Mouse (Mus musculus) stomach, embryonic 15.5 days (tissue): ENCODE data around the gene Ube2l3. TPM values are rescaled to one million over a fixed set of nuclear protein-coding genes. Genes with fewer than 3 reads are reported as not detected.
A peak's percentile ranks its signal among the peaks of the same experiment; 100 is the strongest.

Source experiments
- ATAC-seq: fragments of 200-750 bp; cut with Nextera tagmentation; 2 replicates; pipeline ENCODE4 v1.8.0; 2017; ENCODE audit warnings: low read depth, moderate number of reproducible peaks, moderate TSS enrichment; ENCODE audit not compliant: insufficient read depth, low FRiP score
- H3K27ac ChIP-seq: fragments of 300-500 bp; sonication (generic); 2 replicates; pipeline ENCODE4 v1.5.1; 2015; ENCODE audit warnings: mild to moderate bottlenecking, inconsistent platforms
- H3K27me3 ChIP-seq: fragments of 300-500 bp; sonication (generic); replicated peaks from 2 replicates; pipeline ENCODE4 v1.6.1; 2015; ENCODE audit warnings: inconsistent platforms
- H3K36me3 ChIP-seq: fragments of 300-500 bp; sonication (generic); 2 replicates; pipeline ENCODE4 v1.6.1; 2015; ENCODE audit warnings: inconsistent platforms
- H3K4me1 ChIP-seq: fragments of 300-500 bp; sonication (generic); 2 replicates; pipeline ENCODE4 v1.6.1; 2015; ENCODE audit warnings: inconsistent platforms
- H3K4me2 ChIP-seq: fragments of 300-500 bp; sonication (generic); 2 replicates; pipeline ENCODE4 v1.6.1; 2015; ENCODE audit warnings: mild to moderate bottlenecking, inconsistent platforms
- H3K4me3 ChIP-seq: fragments of 300-500 bp; sonication (generic); replicated peaks from 2 replicates; pipeline ENCODE4 v1.5.1; 2015; ENCODE audit warnings: inconsistent platforms
- H3K9ac ChIP-seq: fragments of 300-500 bp; sonication (generic); 2 replicates; pipeline ENCODE4 v1.6.1; 2015; ENCODE audit warnings: inconsistent platforms
- H3K9me3 ChIP-seq: fragments of 300-500 bp; sonication (generic); 2 replicates; pipeline ENCODE4 v1.6.1; 2016; ENCODE audit warnings: inconsistent platforms
- WGBS: fragments of 180-500 bp; shearing (Covaris S2); methylation state at CpG from one replicate; pipeline ENCODE4 v1.1.7; 2015; 5-methylcytosine and 5-hydroxymethylcytosine counted together
- polyA plus RNA-seq: library from polyadenylated mRNA; unstranded; fragments of >200 nt; fragmentation: Nextera tagmentation; extraction: Ambion mirVana; gene quantifications from 2 replicates; pipeline ENCODE4 v1.2.1, GENCODE M21; 2015

Gene Ube2l3
- polyA plus RNA-seq, 1 experiment from 2014 or later = 314 TPM

DNA sequence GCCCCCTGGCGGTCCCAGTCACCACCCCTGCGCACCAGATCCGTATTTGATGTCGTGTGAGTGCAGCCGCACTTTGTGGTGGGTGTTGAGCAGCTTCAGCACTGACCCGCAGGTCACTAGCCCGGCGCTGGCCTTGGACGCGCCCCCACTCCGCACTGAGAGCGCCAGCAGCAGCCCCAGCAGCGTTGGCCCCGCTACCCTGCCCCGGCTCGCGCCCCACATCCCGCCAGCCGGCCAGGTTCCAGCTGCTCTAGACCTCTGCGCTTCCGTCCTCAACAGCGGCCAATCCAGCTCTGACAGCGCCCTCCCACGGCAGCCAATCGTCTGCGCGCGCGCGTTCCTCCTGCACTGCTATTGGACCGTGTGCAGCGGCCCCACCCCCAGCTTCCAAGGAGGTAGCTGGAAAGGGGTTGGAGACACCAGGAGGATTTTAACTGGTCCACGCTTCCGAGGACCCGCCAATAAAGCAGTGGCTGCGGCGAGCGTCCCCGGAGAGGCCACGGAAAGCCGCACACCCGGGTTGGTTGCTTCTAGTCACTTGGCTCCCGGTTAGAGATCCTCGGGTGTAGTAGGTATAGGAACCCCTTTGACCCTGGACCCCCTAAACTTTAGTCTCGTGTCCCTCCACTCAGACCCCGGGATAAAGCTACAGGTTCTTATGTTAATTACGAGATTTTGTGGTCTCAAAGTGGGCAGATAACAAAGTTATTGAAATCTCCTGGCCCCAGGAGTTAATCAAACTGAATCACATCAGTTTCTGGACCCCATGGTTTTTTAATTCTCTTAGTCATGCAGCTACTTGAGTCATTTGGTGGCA lies 70.2 kb downstream of the Ube2l3 start, which contains the start of gene Sdf2l1:
TSS of gene Sdf2l1 (minus strand) at position 295 of the 817 bp plus-strand sequence.
- peaks cover 4% of the 10 kb centered on the region; the same call in 1 of the 2 replicates for H3K4me1 ChIP-seq
- no peaks in the 10 kb centered on the region for H3K36me3 ChIP-seq
- peak within 1 kb of the TSS; percentile 96 for H3K4me2 ChIP-seq
- peak within 1 kb of the TSS; percentile 69 for H3K4me3 ChIP-seq
- H3K9ac ChIP-seq = peak within 1 kb of the TSS; percentile 45
- no peaks in the 10 kb centered on the region for H3K9me3 ChIP-seq
- H3K27me3 ChIP-seq = no peaks in the 10 kb centered on the region
- WGBS = under 1% methylated on average over 47 of the region's 47 CpGs
- H3K27ac ChIP-seq = peak within 1 kb of the TSS; percentile 52; the same call in 1 of the 2 replicates
- ATAC-seq = peak; percentile 99

DNA sequence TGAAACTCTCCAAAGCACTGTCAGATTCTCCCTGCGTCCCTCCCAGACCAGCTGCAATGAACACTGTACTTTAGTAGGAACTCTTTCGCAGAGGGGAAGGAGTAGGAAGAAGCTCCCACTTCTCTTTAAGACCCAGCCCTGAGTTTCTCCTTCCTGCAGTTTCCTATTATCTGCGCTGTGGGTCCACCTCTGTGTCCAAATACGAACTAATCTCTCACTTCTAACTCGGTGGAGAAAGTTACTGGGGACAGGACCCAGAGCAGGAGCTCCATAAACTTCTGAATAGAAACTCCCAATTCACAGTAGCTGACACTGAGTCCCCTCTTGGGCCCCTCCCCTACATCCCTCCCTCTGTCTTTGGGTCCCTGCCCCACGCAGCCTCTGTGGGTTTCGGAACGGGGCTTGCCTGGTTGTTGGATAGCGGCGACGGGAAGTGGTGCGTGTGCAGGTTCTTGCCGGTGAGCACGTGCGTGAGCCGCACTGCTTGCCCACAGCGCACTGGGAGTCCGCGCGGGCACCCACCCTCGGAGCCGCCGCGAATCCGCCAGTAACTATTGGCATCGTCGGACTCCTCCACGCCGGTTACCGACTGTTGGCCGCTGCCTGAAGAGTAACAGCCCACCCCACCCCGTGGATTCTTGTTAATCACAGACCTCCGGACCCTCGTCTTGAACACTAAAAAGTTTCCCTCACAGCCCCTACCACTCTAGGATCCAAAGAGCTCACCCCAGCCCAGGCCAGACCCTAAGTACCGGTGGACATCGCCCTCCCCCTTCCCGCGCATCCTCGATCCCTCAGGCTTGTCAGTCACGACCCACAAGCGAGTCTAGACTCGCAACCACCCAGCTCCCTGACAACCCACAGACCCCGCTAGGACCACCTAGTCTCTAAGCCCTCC lies 71.0 kb downstream of the Ube2l3 start:
- peak overlapping the region; percentile 45 for H3K9ac ChIP-seq
- H3K4me2 ChIP-seq = peak overlapping the region; percentile 96
- no peaks in the 10 kb centered on the region for H3K36me3 ChIP-seq
- ATAC-seq = peak; percentile 15; the same call in 1 of the 2 replicates
- WGBS = 3% methylated on average over 43 of the region's 43 CpGs
- H3K27me3 ChIP-seq = no peaks in the 10 kb centered on the region
- H3K4me3 ChIP-seq = peak overlapping the region; percentile 69
- H3K4me1 ChIP-seq = peaks cover 4% of the 10 kb centered on the region; the same call in 1 of the 2 replicates
- peak overlapping the region; percentile 3; the same call in 1 of the 2 replicates for H3K27ac ChIP-seq
- no peaks in the 10 kb centered on the region for H3K9me3 ChIP-seq

DNA sequence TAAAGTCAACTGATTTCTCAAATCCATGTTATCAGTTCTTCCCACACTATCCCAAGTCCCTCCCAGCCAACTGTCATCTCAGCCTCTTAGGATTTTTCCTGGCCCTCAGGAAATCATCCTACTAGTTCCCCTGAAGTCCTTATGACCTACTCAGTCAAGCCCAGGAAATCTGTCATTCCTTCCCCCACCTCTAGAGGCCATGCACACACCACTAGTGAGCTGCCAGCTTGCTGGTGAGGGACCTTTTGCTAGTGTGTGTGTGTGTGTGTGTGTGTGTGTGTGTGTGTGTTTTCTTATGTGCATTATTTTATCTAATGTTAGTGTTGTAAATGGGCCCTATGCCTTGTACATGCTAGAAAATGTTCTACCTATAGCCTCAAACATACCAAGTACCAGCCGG lies 75.2 kb downstream of the Ube2l3 start:
- no peak for ATAC-seq
- 90% methylated on average over 1 of the region's 1 CpGs for WGBS
- no peak overlapping the region for H3K27ac ChIP-seq

DNA sequence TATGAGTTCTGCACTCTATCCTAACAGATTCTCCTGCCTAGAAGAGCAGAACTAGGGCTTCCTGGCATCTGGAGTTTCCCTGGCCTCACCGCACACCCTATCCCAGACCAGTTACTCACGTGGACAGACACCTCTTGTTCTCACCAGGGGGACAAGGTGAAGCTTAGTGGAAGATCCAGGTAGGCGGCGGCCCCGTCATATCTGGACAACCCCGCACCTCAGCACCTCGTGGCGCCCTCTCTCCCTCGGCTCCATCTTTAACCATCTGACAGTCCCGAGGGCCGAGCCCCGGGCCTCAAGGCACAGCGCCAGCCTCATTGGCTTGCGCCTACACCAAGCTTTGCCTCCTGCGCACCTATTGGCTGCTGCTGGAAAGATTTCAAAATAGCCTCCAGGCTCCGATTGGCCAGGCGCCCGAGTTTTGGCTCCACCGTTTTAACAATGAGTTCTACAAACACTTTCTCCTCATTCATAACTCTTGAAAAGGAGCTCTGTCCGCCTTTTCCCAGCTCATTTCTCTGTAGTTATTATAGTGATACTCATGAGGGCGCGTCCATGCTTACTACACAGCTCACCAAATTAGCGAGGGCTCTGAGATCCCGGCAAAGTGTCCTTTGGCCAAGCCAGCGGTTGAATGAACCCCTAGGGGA lies 77.5 kb downstream of the Ube2l3 start, which contains the start of gene 2610318N02Rik:
TSS of gene 2610318N02Rik (minus strand) at position 297 of the 650 bp plus-strand sequence.
- Histone ChIP-seq H3K9me3 (no peaks in the 10 kb centered on the region), H3K27ac (peak within 1 kb of the TSS; percentile 32; the same call in 1 of the 2 replicates), H3K27me3 (no peaks in the 10 kb centered on the region), H3K4me1 (peaks cover 16% of the 10 kb centered on the region), H3K9ac (peak within 1 kb of the TSS; percentile 33; the same call in 1 of the 2 replicates), H3K4me2 (peak within 1 kb of the TSS; percentile 77), H3K36me3 (peaks cover 5% of the 10 kb centered on the region), H3K4me3 (peak within 1 kb of the TSS; percentile 52)
- under 1% methylated on average over 25 of the region's 25 CpGs for WGBS
- ATAC-seq = peak; percentile 95

More for the DNA sequence above, 75.2 kb downstream of the Ube2l3 start:
- Histone ChIP-seq H3K9ac (no peak overlapping the region), H3K4me3 (no peak overlapping the region), H3K4me1 (peaks cover 20% of the 10 kb centered on the region), H3K4me2 (no peak overlapping the region), H3K9me3 (no peaks in the 10 kb centered on the region), H3K27me3 (no peaks in the 10 kb centered on the region), H3K36me3 (peaks cover 2% of the 10 kb centered on the region; the same call in 1 of the 2 replicates)

DNA sequence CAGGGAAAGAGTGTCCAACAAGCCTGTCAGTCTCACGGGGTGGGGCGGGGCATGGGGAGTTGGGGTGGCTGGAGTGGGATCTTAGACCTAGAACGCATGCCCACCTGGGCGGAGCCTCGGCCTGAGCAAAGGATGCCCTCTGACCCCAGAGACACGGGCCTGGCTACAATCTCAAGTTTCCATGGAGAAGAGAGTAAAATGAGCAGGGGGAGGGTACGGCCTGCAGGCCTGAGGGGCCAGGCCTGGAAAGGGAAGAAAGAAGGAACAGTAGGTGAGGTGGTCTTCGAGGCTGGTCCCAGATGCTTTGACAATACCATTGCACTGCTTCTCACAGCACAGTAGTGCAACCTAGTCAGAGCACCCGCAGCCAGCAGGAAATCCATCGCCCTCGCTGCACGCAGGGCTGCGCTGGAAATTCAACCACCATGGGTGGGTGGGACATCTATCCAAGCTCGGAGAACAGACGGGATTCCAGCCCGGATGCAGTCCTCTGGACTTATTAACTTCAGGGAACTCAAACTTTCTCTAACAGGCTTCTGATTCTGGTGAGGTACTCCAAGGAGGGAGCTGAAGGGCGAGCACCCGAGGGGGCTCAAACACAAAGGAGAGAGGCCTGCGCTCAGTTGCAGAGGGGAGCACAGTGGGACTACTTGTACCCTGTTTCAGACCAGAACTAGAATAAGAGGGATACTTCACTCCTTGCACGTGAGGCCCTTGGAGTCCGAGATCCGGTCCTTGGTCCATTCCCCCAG lies 78.2 kb downstream of the Ube2l3 start:
- Histone ChIP-seq H3K27me3 (no peaks in the 10 kb centered on the region), H3K4me1 (peaks cover 16% of the 10 kb centered on the region), H3K36me3 (peaks cover 8% of the 10 kb centered on the region), H3K4me3 (peak overlapping the region; percentile 52), H3K9me3 (no peaks in the 10 kb centered on the region), H3K27ac (0 out of 2 replicates have a peak overlapping the region, but pooled peaks have one; percentile 8), H3K9ac (peak overlapping the region; percentile 33; the same call in 1 of the 2 replicates), H3K4me2 (peak overlapping the region; percentile 77)
- WGBS = 5% methylated on average over 22 of the region's 22 CpGs
- no peak for ATAC-seq

DNA sequence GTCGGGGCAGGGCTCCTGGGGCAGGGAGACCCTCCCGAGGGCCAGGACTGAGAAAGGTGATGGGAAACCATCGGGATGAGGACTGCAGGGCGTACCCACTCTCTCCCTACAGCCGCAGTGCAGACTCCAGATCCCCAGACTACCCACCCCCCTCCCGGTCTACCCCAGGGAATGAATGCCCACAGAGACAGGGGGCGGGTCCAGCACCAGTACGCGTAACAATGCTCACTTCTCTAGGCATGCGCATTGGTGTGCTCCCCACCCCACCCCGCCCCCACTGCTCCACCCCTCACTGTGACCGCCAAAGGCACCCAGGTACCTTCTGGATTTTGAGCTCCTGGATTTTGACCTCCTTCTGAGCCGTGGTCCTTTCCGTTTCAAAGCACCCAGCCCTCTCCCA lies 80.9 kb downstream of the Ube2l3 start:
- 72% methylated on average over 14 of the region's 14 CpGs for WGBS
- Histone ChIP-seq H3K27me3 (no peaks in the 10 kb centered on the region), H3K9ac (no peak overlapping the region), H3K36me3 (peaks cover 8% of the 10 kb centered on the region), H3K4me1 (peaks cover 16% of the 10 kb centered on the region), H3K4me2 (no peak overlapping the region), H3K27ac (no peak overlapping the region), H3K4me3 (no peak overlapping the region), H3K9me3 (no peaks in the 10 kb centered on the region)
- no peak for ATAC-seq

DNA sequence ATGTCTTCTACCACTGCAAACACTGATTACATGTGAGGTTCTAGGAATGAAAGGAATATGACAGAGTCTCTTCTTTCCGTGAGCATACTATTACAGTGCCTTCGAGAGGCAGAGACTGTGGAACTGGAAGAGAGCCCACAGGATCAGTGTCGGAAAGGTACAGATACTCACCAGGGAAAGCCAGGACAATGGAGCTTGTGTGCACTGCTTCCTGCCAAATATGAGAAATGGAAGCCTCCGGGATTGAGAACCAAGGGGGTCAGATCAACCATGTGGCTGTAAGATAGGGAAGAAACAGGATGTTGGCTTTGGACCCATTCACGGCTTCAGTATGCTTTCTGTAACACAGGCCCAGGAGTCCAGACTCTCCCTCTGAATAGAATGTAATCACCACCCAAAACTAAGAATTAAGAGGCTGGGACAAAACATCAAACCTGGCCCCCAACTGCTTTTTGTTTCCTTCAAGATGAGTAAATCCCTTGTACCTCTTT lies 85.1 kb downstream of the Ube2l3 start:
- no peaks in the 10 kb centered on the region for H3K27me3 ChIP-seq
- no peak overlapping the region for H3K4me2 ChIP-seq
- peaks cover 10% of the 10 kb centered on the region; the same call in 1 of the 2 replicates for H3K36me3 ChIP-seq
- H3K9ac ChIP-seq = no peak overlapping the region
- H3K4me3 ChIP-seq = no peak overlapping the region
- no peaks in the 10 kb centered on the region for H3K4me1 ChIP-seq
- ATAC-seq = no peak
- WGBS = 84% methylated on average over 5 of the region's 5 CpGs
- H3K9me3 ChIP-seq = no peaks in the 10 kb centered on the region
- no peak overlapping the region for H3K27ac ChIP-seq

DNA sequence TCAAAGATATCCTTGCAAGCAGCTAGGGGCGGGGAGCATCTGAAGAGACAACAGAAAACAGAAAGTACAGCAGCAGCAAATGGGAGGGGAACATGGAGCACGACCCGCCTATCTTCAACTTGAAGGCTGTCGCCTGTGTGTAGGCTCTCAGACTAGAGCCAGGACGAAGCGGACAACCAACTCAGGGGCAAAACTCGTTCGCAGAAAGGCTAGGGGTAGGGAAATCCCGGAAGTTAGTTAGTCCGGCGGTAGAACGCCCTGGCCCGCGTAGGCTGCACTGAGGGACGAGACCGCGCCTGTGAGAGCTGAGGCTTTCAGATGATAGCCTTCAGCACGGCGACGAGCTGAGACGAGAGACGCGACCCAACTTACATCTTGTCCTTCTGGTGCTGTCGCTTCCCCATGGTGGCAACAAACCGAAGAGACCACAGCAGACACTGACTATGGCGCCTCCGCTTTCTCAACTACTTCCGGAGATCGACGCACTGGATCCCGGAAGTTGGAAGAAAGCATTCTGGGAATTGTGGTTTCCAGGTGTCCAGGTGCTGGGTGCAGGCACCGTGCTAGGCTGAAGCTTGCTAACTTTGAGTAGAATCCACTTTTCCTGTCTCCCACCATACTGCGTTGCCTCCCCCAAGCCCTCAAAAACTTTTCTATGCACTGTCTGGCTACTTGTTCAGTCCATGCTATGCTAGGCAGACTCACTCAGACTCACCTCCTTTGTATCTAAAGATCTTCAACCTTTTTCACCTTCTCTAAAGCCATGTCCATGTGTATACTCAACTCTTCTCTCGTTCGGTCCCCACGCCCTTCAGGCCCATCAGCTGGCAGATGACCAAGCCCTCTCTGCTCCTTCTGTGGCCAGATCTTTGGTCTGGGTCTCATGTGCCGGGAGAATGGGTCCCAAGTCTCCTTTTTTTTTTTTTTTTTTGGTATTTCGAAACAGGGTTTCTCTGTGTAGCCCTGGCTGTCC lies 91.4 kb downstream of the Ube2l3 start, which contains the start of gene Ppil2:
TSS of gene Ppil2 (minus strand) at position 487 of the 973 bp plus-strand sequence.
- peaks cover 10% of the 10 kb centered on the region; the same call in 1 of the 2 replicates for H3K36me3 ChIP-seq

DNA sequence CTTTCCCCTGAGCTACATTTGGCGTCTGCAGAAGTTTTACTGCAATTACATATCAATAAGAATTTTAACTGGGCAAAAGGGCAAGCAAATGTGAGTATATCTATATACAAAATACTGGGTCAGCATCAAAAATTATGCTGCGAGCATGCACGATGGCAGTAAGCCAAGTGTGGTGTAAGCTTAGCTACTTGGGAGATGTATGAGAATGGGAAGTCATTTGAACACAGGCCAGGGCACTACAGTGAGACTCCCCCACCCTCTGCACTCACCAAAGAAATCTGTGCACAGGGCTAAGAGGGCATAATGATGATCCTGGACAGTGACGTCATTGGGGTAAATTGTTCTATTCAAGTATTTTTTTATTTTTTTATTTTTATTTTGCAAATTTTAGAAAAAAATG lies 97.8 kb downstream of the Ube2l3 start:
- Histone ChIP-seq H3K4me2 (no peak overlapping the region), H3K36me3 (peaks cover 23% of the 10 kb centered on the region), H3K4me1 (0 out of 2 replicates have a peak, but pooled peaks cover 2% of the 10 kb centered on the region), H3K9me3 (no peaks in the 10 kb centered on the region), H3K9ac (no peak overlapping the region), H3K27ac (no peak overlapping the region), H3K27me3 (no peaks in the 10 kb centered on the region), H3K4me3 (no peak overlapping the region)
- no peak for ATAC-seq
- 59% methylated on average over 4 of the region's 4 CpGs for WGBS

More for the DNA sequence above, 91.4 kb downstream of the Ube2l3 start, which contains the start of gene Ppil2:
- Histone ChIP-seq H3K27ac (peak within 1 kb of the TSS; percentile 74), H3K9ac (peak within 1 kb of the TSS; percentile 63), H3K27me3 (no peaks in the 10 kb centered on the region), H3K4me2 (peak within 1 kb of the TSS; percentile 60), H3K4me1 (peaks cover 10% of the 10 kb centered on the region; the same call in 1 of the 2 replicates), H3K4me3 (peak within 1 kb of the TSS; percentile 89), H3K9me3 (no peaks in the 10 kb centered on the region)
- peak; percentile 80 for ATAC-seq
- 9% methylated on average over 38 of the region's 38 CpGs for WGBS
